Mouse (Mus musculus): Measurements from ENCODE around the gene Hoxc9. TPM values are rescaled to one million over a fixed set of nuclear protein-coding genes. Genes with fewer than 3 reads are reported as not detected.
A peak's percentile ranks its signal among the peaks of the same experiment; 100 is the strongest.

Hoxc9 gene
- polyA plus RNA-seq, 1 experiment from 2014 or later: not detected

- 10% methylated on average over 22 of the region's 22 CpGs for WGBS
- no peak overlapping the region for H3K4me2 ChIP-seq
Observed at GRCm38 (mm10) chr15:102945185-102946077, 30.8 kb upstream of the Hoxc9 start.

GRCm38 (mm10) chr15:102947276-102947675 lies 29.0 kb upstream of the Hoxc9 start:
- Histone ChIP-seq H3K4me3 (no peak overlapping the region), H3K4me2 (no peak overlapping the region), H3K27ac (ENCODE audit: poor library complexity, severe bottlenecking) (no peak overlapping the region)

More at GRCm38 (mm10) chr15:102945185-102946077, 30.8 kb upstream of the Hoxc9 start:
- Histone ChIP-seq H3K27ac (ENCODE audit: poor library complexity, severe bottlenecking) (no peak overlapping the region), H3K9me3 (replicated peaks) (no peaks in the 10 kb centered on the region), H3K36me3 (no peaks in the 10 kb centered on the region), H3K27me3 (replicated peaks) (peaks cover 98% of the 10 kb centered on the region), H3K4me1 (replicated peaks) (no peaks in the 10 kb centered on the region), H3K9ac (no peak overlapping the region), H3K4me3 (no peak overlapping the region)
- no peak for ATAC-seq (ENCODE audit: insufficient number of reproducible peaks, low FRiP score)

GRCm38 (mm10) chr15:102948842-102949241 lies 27.4 kb upstream of the Hoxc9 start:
- Histone ChIP-seq H3K9ac (no peak overlapping the region), H3K9me3 (replicated peaks) (no peaks in the 10 kb centered on the region), H3K36me3 (no peaks in the 10 kb centered on the region), H3K4me3 (no peak overlapping the region), H3K27me3 (replicated peaks) (peaks cover 98% of the 10 kb centered on the region), H3K4me1 (replicated peaks) (no peaks in the 10 kb centered on the region), H3K4me2 (no peak overlapping the region), H3K27ac (ENCODE audit: poor library complexity, severe bottlenecking) (no peak overlapping the region)
- no peak for ATAC-seq (ENCODE audit: insufficient number of reproducible peaks, low FRiP score)
- 15% methylated on average over 2 of the region's 2 CpGs for WGBS

More at GRCm38 (mm10) chr15:102947276-102947675, 29.0 kb upstream of the Hoxc9 start:
- Histone ChIP-seq H3K27me3 (replicated peaks) (peaks cover 98% of the 10 kb centered on the region), H3K4me1 (replicated peaks) (no peaks in the 10 kb centered on the region), H3K9me3 (replicated peaks) (no peaks in the 10 kb centered on the region), H3K9ac (no peak overlapping the region), H3K36me3 (no peaks in the 10 kb centered on the region)
- ATAC-seq (ENCODE audit: insufficient number of reproducible peaks, low FRiP score): no peak
- under 1% methylated on average over 9 of the region's 9 CpGs for WGBS

DNA sequence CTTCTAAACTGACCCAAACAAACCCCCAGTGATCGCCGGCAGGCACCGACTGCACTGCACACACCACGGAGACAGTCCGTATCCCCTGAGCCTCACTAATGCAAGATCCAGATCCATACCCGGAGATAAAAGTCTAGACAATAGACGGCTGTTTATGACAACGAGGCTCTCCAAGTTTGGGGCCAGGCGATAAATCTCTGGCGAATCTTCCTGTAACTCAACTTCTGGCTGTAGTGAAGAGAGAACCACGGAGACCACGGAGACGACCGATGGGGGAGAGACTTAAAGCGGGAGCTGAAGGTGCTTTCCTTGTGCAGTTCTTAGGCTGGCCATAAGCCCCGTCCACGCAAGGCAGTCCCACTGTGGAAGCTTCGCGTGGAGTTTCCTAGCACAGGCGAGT lies 26.5 kb upstream of the Hoxc9 start:
- WGBS: 4% methylated on average over 20 of the region's 20 CpGs
- Histone ChIP-seq H3K4me3 (no peak overlapping the region), H3K4me1 (replicated peaks) (no peaks in the 10 kb centered on the region), H3K36me3 (no peaks in the 10 kb centered on the region), H3K9me3 (replicated peaks) (no peaks in the 10 kb centered on the region), H3K27ac (ENCODE audit: poor library complexity, severe bottlenecking) (no peak overlapping the region), H3K4me2 (no peak overlapping the region), H3K27me3 (replicated peaks) (peaks cover 100% of the 10 kb centered on the region), H3K9ac (no peak overlapping the region)
- no peak for ATAC-seq (ENCODE audit: insufficient number of reproducible peaks, low FRiP score)

- H3K9me3 ChIP-seq (replicated peaks): no peaks in the 10 kb centered on the region
- no peak overlapping the region for H3K27ac ChIP-seq (ENCODE audit: poor library complexity, severe bottlenecking)
- H3K4me3 ChIP-seq: no peak overlapping the region
- no peak for ATAC-seq (ENCODE audit: insufficient number of reproducible peaks, low FRiP score)
- H3K27me3 ChIP-seq (replicated peaks): peaks cover 100% of the 10 kb centered on the region
- H3K36me3 ChIP-seq: no peaks in the 10 kb centered on the region
- WGBS: 14% methylated on average over 2 of the region's 2 CpGs
- H3K9ac ChIP-seq: no peak overlapping the region
- H3K4me1 ChIP-seq (replicated peaks): peaks cover 6% of the 10 kb centered on the region
- no peak overlapping the region for H3K4me2 ChIP-seq
Observed at GRCm38 (mm10) chr15:102950877-102951276, 25.4 kb upstream of the Hoxc9 start.

DNA sequence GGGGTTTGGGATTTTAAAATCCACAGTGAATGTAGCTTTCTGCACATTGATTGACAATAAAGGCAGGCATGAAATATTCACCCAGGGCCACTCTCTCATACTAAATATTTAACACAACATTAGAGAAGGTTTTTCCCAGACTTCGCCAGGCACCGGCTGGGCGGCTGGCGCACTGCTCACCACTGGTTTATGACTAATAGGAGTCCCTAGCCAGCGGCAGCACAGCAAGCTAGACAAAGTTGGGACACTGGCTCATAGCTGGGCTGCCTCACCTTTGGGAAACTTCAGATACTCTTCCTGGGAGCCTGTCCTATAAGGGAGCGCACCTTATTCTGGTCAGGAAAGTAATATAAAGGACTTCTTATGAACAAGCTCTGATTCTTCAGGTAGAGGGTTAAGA lies 22.7 kb upstream of the Hoxc9 start:
- WGBS: 6% methylated on average over 6 of the region's 6 CpGs
- H3K9ac ChIP-seq: no peak overlapping the region
- H3K36me3 ChIP-seq: no peaks in the 10 kb centered on the region
- H3K27me3 ChIP-seq (replicated peaks): peaks cover 99% of the 10 kb centered on the region
- H3K4me3 ChIP-seq: no peak overlapping the region
- ATAC-seq (ENCODE audit: insufficient number of reproducible peaks, low FRiP score): no peak
- peaks cover 11% of the 10 kb centered on the region for H3K4me1 ChIP-seq (replicated peaks)
- H3K27ac ChIP-seq (ENCODE audit: poor library complexity, severe bottlenecking): no peak overlapping the region
- H3K4me2 ChIP-seq: no peak overlapping the region
- no peaks in the 10 kb centered on the region for H3K9me3 ChIP-seq (replicated peaks)

- no peak within 1 kb of the TSS for H3K27ac ChIP-seq (ENCODE audit: poor library complexity, severe bottlenecking)
- no peaks in the 10 kb centered on the region for H3K36me3 ChIP-seq
- H3K4me3 ChIP-seq: no peak within 1 kb of the TSS
- no peak for ATAC-seq (ENCODE audit: insufficient number of reproducible peaks, low FRiP score)
- peaks cover 97% of the 10 kb centered on the region for H3K27me3 ChIP-seq (replicated peaks)
- H3K4me2 ChIP-seq: no peak within 1 kb of the TSS
- under 1% methylated on average over 57 of the region's 57 CpGs for WGBS
- peaks cover 11% of the 10 kb centered on the region for H3K4me1 ChIP-seq (replicated peaks)
- H3K9ac ChIP-seq: no peak within 1 kb of the TSS
- H3K9me3 ChIP-seq (replicated peaks): no peaks in the 10 kb centered on the region
Observed at GRCm38 (mm10) chr15:102954192-102955006, 21.8 kb upstream of the Hoxc9 start, which contains the start of gene Hoxc11. Gene Hoxc11 (plus strand): TSS chr15:102954427.

GRCm38 (mm10) chr15:102955007-102955382 lies 21.2 kb upstream of the Hoxc9 start:
- no peaks in the 10 kb centered on the region for H3K36me3 ChIP-seq
- peaks cover 11% of the 10 kb centered on the region for H3K4me1 ChIP-seq (replicated peaks)
- H3K9ac ChIP-seq: no peak overlapping the region
- ATAC-seq (ENCODE audit: insufficient number of reproducible peaks, low FRiP score): no peak
- no peak overlapping the region for H3K4me2 ChIP-seq
- no peak overlapping the region for H3K4me3 ChIP-seq
- peaks cover 97% of the 10 kb centered on the region for H3K27me3 ChIP-seq (replicated peaks)
- 1% methylated on average over 28 of the region's 28 CpGs for WGBS
- no peaks in the 10 kb centered on the region for H3K9me3 ChIP-seq (replicated peaks)
- no peak overlapping the region for H3K27ac ChIP-seq (ENCODE audit: poor library complexity, severe bottlenecking)

DNA sequence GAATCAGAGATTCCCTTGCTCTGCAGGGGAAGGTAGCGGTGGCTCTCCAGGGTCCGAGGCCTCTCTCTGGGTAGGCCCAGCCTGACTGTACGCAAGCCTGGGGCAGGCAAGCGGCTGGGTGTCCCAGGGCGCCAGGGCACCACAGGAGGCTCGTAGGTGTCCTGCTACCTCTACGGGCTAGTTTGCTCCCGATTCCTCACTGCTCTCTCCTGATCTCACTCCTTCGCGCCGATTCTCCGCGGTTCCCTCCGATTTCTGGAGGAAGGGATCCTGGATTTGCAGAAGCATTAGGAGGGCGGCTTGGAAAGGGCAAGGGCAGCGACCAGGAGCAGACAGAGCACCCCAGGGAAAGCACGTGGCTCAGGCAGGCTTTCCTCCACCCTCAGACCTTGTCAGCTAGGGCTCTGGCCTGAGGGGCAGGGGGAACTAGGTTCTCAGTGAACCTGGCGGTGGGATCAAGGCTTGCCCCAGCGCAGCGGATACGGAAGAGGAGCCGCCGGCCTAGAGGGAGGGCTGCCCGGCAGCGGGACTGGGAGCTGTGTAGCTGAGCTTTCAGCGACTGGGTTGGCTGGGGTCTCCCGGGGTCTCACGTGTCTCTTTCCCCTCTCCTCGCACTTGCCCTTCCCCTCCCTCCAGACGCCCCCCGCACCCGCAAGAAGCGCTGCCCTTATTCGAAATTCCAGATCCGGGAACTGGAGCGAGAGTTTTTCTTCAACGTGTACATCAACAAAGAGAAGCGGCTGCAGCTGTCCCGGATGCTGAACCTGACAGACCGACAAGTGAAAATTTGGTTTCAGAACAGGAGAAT lies 20.2 kb upstream of the Hoxc9 start:
- ATAC-seq (ENCODE audit: insufficient number of reproducible peaks, low FRiP score): no peak

DNA sequence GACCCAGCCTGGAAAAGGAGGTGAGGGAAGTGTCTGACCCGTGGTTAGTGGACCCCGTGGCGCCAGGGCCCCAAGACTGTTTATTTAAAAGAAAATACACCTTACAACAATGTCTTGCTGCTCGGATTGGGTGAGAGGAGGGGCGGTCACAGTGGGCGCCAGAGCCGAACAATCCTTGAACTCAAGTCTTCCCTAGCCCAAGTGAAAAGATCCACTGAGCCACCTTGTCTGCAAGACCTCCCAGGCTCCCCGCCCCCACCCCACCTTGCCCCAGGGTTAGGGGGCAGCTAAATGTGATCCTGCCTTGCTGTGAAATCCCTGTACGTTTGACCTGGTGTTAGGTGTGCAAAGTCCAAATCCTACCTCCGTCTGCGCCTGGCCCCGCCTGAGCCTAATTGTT lies 19.3 kb upstream of the Hoxc9 start:
- Histone ChIP-seq H3K9me3 (replicated peaks) (no peaks in the 10 kb centered on the region), H3K9ac (no peak overlapping the region), H3K4me3 (no peak overlapping the region), H3K4me2 (no peak overlapping the region), H3K27me3 (replicated peaks) (peaks cover 97% of the 10 kb centered on the region), H3K4me1 (replicated peaks) (peaks cover 11% of the 10 kb centered on the region), H3K27ac (ENCODE audit: poor library complexity, severe bottlenecking) (no peak overlapping the region), H3K36me3 (no peaks in the 10 kb centered on the region)
- ATAC-seq (ENCODE audit: insufficient number of reproducible peaks, low FRiP score): no peak
- under 1% methylated on average over 12 of the region's 12 CpGs for whole genome bisulfite sequencing

More for the DNA sequence above, 20.2 kb upstream of the Hoxc9 start:
- Histone ChIP-seq H3K27ac (ENCODE audit: poor library complexity, severe bottlenecking) (no peak overlapping the region), H3K4me2 (peak overlapping the region; percentile 13; the same call in 1 of the 2 replicates), H3K9me3 (replicated peaks) (no peaks in the 10 kb centered on the region), H3K27me3 (replicated peaks) (peaks cover 97% of the 10 kb centered on the region), H3K9ac (no peak overlapping the region), H3K4me1 (replicated peaks) (peaks cover 11% of the 10 kb centered on the region), H3K4me3 (no peak overlapping the region), H3K36me3 (no peaks in the 10 kb centered on the region)
- WGBS: 2% methylated on average over 40 of the region's 40 CpGs
